Mouse (Mus musculus) adrenal gland, adult 18-20 months (tissue): ENCODE results near the gene Mrps12. TPM values are rescaled to one million over a fixed set of nuclear protein-coding genes. Genes with fewer than 3 reads are reported as not detected.

Experiments used
- DNase-seq, 2 experiments: peaks; one replicate each; pipeline ENCODE4 v3.0.0; 2021 to 2022; ENCODE audit warnings: low spot score in 2 of 2
- total RNA-seq, 2 experiments: library from RNA; stranded (reverse); gene quantifications; 1 replicate in 1 of 2; 2 replicates in 1 of 2; pipeline ENCODE4 v1.2.3; 2021

Gene Mrps12
- total RNA-seq, 2 experiments from 2014 or later = 72.4 to 79.4 TPM

DNA sequence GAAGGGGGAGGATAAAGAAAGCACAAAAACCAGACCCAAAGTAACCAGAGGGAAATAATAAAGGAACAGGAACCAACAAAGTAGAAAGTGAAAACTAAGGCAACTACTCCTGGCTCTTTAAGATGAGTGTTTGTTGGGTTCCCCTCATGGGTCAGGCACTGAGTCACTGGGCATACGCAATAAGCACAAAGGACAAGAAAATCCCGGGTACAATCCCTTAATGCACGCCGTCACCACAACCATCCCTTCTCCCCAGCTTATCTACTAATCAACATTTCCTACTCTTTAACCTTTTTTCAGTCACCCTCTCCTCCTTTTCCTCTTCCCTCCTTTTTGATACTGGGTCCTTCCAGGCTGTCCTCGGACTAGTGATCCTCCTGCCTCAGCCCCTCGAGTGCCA lies 23.6 kb upstream of the Mrps12 start:
- DNase-seq = no peak

DNA sequence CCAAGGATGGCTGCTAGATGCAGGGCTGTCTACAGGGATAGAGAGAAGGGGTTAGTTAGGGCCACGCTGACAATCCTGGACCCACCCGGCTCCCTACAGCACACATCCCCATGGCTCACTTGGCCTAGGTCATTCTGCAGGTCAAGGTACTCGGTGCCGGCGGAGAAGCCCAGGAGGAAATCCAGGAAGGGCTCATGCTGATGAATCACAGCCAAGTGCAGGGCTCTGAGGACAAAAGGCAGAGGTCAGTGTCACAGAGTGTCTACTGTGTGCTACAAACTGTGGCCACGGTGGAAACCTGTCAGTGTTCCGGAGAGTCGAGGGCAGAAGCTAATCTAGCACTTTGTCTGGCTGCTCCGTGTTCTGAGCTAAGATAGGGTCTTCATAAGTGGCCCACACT lies 20.3 kb upstream of the Mrps12 start:
- DNase-seq = no peak

DNA sequence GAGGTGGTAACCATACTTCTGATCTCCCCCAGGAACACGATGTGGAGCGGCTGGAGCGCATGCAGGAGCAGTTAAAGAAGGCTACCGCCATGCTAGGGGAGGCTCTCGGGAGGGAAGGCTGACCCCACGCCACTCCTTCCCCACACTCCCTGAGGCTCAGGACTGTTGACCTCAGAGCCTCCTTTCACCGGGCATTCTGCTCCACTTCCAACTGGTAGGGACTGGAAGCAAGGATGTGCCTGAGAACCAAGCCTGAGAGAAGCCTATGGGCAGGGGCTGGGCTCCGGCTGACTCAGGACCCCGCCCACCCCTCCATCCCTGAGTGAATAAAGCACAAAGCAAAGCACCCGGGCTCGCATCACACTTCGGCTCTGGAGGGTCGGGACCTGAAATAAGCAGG lies 17.0 kb upstream of the Mrps12 start:
- no peak for DNase-seq

DNA sequence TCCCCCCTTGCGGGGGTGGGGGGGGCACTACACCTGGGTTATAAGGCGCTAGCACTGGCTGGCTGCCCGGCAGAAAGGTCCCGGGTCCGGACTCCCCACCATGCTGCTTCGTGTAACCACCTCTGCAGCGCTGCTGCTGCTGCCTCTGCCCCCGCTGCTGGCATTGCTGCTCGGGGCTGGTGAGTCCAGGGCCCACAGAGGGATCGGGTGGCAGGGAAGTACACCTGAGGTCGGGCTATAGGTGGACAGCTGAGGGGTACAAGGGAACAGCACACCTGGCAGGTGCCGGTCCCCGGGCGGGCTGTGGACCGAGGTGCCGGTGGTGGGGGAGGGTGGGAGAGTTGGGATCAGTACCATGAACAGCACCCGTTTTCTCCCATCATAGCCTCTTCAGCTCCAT lies 14.5 kb upstream of the Mrps12 start, which contains the start of gene Ccer2:
TSS of gene Ccer2 (plus strand) at position 96 of the 400 bp plus-strand sequence.
- no peak for DNase-seq

DNA sequence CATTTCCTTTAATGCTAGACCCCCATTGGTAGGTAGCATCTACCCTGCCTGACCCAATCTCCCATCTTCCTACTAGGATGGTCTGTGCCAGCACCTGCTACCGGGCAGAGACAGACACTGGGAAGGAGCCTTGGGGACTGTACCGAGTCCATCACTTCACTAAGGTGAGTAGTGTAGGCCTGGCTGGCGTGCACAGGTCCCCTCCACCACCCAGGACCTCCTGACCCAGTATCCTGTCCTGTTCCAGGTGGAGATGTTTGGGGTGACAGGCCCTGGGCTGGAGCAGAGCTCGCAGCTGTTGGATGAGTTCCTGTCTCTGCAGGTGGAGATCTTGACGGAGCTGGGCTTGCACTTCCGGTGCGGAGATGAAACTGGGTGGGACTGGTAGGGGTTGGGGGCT lies 8.3 kb upstream of the Mrps12 start:
- DNase-seq = no peak

DNA sequence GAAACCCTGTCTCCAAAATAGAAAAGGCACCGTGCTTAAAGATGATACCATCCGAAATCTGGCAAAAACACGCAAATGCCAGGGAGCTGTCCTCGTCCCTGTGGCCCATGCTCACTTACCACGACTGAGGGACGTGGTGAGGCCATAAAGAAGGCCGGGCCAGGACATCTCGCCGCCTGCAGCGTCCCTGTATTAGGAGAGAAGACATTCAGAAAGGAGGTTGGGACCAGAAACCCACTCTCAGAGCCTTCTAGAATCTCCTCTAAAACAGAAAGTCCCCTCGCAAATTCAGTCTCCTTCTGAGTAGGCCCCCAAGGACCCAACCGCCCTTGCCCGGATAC lies 282 bp downstream of the Mrps12 start:
- no peak for DNase-seq

DNA sequence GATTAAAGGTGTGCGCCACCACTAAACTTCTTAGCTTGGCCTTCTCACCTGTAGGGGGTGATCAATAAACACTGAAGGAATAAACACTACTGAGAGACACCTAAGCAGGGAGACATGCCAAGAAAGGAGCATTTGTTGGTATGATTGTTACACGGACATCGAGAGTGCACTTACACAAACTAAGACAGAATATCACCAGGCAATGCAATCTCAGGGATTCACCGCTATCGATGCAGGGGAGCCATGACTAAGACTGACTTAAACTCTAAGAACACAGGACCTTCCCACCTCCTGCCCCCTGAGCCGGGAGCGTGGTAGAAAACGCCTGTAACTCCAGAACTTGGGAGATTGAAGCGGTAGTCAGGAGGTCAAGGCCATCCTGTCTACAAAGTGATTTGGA lies 671 bp downstream of the Mrps12 start:
- no peak for DNase-seq

DNA sequence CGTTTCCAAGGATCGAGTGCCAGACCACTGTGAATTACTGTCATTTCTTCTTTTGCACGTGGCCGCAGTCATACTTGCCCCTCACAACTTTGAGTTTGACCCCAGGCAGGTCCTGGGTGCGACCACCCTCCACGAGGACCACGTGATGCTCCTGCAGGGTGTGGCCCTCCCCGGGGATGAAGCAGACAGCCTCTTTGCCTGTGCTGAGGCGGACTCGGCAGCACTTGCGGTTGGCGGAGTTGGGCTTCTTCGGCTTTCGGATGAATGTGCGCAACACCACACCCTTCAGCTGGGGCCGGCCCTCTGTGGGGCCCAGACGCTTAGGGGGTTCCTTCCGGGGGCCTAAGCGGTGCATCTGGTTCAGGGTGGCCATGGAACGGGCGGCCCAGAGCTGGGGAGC lies 1.8 kb downstream of the Mrps12 start:
- DNase-seq = no peak

DNA sequence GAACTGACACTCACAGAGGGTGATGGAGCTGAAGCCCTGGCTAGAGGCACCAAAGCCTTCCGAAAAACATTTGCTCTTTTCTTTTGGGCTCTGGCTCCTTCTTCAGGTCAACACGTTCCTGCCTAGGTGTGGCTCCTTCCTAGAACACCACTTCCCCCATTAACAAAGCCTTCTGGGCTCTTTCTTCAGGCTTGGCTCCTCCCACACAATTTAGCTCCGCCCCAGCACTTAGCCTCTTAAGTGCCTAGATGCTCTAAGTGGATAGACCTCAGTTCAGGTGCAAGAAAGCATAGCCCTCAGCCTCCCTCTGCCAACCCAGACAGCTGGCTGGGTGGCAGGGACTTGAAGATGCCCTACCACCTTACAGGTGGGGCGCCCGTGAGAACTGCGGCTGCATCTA lies 5.9 kb downstream of the Mrps12 start:
- DNase-seq = no peak

DNA sequence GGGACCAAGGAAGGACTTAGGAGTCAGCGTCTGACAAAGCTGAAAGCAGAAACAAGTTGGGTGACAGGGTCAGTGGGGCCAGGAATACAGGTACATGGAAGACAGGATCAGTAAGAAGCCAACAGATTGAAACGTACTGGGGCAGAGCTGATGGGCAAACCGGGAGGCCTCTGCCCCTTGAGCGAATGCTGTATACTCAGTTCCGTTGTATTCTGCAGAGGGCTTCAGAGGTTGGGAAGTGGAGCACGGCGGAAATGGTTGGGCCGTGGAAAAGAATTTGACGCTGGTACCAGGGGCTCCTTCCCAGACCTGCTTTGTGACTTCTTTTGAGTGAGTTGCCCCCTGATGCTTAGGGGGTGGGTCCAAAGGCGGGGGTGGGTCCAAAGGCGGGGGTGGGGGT lies 8.4 kb downstream of the Mrps12 start:
- DNase-seq = no peak

DNA sequence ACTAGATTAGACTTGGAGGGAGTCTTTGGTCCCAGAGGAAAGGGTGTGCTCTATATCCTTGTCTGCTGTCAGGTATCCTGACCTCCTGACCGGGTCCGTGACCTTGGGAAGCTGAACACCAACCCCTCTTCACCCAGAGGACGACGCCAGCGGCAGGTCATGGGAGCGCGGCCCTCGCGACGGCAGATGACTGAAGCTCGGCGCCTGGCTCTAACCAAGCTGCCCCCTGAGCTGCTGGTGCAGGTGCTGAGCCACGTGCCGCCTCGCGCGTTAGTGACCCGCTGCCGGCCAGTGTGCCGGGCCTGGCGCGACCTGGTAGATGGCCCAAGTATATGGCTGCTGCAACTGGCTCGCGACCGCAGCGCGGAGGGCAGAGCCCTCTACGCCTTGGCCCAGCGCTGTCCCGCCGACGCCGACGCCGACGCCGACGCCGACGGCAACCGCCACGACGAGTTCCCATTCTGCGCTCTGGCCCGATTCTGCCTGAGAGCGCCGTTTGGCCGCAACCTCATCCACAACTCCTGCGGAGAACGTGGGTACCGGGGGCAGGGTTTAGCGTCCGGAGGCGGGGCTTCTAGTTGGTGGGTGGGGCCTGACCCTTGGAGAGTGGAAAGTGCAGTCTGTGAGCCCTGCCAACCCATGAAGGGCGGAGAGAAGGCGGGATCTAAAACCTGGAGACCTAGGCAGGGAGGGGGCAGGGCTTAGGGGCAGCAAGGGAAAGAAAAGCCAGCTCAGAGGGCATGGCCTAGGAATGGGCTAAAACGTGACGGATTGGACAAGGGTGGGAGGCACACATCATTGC lies 9.1 kb downstream of the Mrps12 start:
- peak; percentile 72 to 79 for DNase-seq

DNA sequence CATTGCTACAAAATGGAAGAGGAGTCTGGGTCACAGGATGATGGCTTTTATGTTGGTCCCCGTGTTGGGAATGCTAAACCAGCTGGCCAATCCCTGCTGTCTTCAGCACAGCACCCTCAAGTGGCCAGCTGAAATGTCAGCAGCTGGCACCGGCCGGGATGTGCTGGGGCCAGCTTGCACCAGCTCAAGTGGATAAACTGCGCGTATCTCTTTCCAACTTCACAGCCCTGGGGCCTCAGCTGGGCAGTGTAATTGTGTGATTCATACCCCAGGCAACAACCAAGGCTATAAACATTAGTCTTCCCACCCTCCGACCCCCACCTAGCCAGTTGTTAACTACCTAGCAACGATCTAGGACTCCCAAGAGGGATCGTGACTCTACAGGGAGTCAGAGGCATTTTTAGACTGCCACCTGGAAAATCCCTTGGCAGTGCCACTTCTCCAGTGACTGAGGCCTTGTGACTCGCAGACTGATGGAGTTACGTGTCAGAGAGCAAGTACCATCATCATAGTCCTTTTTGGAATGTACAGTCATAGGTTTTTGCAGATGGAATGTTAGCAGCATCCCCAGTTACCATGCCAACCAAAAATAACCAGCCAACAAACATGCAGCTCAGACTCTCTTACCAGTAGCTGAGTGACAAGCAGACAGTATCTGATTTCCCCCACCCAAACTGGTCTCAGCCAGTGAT lies 13.8 kb downstream of the Mrps12 start:
- DNase-seq = no peak

DNA sequence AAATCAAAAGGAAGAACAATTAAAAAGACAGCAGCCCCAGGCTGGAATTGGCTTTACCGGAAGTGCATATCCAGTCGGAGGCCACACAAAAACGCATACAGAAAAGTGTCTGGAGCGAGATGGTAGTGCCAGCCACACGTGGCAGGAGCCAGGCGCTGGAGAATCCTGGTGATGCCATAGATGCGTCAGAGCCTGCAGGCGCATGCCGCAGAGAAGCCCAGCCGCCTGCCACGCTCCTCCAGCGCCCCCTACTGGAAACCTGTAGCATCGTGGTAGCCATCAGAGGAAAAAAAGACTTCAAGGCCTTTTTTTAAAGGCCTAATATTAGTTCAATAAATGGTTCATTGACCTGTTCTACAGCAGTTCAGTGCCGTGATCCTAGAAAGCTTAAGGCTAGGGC lies 15.0 kb downstream of the Mrps12 start:
- peak; percentile 82 to 91 for DNase-seq

DNA sequence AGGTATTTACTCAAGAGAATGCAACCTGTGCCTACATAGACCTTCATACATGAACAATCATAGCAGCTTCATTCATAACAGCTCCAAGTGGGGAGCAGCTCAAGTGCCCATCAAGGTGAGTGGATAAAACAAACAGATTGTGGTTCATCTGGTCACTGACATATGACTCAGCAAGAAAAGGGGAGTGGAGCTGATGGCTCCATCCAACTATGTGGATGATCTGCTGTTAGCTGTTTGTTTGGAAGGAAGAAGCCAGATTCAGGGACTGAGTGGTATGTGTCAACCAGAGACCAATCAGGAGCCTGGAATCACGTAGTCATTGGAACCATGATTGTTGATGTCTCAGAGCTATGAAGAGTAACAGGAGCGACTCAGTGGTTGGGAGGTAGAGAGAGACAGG lies 17.0 kb downstream of the Mrps12 start:
- no peak for DNase-seq

DNA sequence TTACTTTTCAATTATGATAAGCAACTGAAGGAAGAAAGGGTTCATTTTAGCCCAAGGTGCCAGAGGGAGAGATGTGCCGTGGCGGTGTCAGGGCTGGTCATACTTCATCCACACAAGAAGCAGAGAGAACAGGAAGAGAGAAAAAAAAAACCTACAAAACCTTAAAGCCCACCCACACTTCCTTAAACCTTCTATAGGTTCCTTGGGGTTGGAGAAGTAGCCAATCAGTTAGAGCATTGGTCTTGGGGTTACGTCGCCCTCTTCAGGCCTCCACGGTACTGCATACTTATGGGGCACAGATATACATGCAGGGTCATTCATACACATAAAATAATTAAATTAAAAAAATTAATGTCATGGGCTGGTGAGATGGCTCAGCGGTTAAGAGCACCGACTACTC lies 19.5 kb downstream of the Mrps12 start:
- no peak for DNase-seq

DNA sequence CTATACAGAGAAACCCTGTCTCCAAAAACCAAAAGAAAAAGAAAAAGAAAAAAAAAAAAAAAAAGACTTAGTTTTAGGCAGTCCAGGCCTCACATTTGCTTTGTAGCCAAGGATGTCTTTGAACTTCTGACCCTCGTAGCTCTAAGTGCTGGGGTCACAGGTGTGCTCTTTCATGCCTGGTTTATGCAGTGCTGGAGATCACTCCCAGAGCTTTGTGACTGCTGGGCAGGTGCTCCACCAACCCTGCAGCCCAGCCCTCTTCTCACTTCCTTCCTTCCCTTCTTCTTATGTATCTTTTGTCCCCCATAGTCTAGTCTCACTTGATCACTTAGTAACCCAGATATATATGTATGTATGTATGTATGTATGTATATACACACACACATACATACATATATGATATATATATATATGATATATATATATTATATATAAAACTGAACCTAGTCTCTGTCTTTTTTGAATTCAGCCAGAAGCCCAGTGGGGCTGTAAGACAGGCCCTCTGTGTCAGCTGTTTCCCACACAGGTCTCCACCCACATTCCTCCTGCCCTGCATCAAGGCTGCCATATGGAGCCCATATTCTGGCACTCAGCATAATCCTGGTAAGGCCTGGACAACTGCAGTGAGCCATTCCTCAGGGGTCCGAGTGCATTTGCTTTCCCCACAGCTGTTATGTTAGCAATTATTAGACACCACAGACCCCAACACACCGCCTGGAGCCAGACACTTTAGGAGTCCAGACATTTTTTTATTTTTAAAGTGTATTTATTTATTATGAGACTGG lies 20.7 kb downstream of the Mrps12 start:
- DNase-seq = no peak

DNA sequence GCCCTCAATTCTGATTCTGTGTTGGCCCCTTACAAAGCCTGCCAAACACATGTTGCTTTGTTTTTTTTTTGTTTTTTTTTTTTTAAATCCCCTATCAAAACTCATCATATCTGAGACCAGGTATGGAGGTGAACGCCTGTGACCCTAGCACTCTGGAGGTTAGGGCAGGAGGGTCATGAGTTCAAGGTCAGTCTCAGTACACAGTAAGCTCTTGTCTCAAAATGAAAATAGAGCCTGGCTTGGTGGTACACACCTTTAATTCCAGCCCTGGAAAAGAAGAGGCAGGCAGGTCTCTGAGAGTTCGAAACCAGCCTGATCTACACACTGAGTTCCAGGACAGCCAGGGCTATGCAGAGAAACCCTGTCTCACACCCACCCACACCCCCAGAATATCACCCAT lies 22.0 kb downstream of the Mrps12 start:
- DNase-seq = no peak

DNA sequence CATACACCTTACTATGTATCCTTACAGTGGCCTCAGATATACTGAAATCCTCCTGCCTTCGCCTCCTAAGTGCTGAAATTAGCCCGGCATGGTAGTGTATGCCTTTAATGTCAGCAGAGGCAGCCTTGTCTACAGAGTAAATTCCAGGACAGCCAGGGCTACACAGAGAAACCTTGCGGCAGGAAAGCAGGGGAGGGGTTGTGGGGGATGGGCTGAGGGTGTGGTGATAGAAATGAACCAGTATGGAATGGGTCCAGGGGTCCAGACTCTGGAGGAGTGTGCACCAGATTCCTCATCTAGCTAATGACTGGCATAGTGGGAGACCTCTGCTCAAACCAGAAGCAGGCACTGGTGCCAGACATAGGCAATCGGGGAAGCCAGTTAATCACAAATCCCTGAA lies 22.5 kb downstream of the Mrps12 start:
- no peak for DNase-seq

DNA sequence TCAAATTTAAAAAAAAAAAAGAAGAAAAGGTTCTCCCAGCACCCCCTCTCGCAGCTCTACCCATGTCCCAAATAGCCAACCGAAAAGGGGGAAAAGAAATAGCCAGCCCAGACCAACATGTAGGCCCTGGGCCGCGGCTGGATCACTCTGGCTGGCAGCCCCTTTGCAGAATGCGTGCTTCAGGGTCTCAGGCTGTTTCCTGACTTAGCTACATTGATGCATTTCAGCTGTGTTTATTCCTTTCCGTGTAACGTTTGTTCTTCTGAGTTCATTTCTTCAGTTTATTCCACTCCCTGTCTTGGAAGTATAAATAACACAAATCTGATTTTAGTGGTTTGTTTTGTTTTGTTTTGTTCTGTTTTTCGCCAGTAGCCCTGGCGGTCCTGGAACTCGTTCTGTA lies 23.9 kb downstream of the Mrps12 start:
- no peak for DNase-seq

DNA sequence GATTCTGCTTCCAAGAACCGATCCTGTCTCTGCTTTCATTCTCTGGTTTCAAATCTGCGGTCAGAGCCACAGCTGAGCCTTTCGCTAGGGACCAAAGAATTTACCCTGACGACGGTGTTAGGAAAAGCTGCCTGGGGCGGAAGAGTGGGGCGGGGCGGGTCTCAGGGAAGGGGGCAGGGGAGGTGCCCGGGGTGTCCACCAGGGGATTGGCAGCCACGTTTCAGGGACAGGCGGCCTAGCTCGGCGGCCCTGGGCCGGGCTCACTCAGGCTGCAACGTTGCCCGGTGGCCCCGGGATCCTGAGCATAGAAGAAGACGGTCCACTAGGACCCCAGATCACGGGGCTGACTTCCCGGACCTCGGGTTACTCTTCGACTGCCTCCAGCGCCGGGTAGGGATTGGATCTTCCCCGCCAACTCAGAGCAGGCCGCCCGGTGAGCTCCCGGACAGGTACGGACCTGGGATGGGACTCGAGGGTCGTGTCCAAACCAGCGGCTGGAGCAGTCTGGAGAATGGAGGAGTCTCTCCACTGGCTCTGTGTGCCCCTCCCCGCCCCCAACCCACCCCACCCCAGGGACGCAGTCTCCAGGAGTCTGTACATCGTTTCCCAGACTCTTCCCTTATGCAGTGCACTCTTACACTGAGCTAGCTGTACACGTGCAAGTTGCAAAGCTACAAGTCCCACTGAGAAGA lies 24.9 kb downstream of the Mrps12 start, which contains the start of gene Fbxo17:
TSS of gene Fbxo17 (plus strand) at position 215 of the 692 bp plus-strand sequence.
- peak; percentile 60 to 62 for DNase-seq

DNA sequence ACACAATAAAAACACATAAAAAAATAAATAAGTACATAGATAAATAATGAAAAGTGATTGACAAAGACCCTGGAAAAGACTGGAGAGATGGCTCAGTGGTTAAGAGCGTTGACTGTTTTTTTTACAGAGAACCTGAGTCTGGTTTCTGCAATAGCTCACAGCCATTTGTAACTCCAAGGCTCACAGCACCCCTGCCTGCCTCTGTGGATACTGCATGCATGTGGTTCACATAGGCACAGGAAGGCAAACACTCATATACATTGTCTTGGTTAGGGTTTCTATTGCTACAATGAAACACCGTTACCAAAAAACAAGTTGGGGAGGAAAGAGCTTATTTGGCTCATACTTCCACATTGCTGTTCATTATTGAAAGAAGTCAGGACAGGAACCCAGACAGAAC lies 26.0 kb downstream of the Mrps12 start:
- no peak for DNase-seq
